8 mouse cellular contexts compared by ENCODE assay signal in the genomic region with DNA sequence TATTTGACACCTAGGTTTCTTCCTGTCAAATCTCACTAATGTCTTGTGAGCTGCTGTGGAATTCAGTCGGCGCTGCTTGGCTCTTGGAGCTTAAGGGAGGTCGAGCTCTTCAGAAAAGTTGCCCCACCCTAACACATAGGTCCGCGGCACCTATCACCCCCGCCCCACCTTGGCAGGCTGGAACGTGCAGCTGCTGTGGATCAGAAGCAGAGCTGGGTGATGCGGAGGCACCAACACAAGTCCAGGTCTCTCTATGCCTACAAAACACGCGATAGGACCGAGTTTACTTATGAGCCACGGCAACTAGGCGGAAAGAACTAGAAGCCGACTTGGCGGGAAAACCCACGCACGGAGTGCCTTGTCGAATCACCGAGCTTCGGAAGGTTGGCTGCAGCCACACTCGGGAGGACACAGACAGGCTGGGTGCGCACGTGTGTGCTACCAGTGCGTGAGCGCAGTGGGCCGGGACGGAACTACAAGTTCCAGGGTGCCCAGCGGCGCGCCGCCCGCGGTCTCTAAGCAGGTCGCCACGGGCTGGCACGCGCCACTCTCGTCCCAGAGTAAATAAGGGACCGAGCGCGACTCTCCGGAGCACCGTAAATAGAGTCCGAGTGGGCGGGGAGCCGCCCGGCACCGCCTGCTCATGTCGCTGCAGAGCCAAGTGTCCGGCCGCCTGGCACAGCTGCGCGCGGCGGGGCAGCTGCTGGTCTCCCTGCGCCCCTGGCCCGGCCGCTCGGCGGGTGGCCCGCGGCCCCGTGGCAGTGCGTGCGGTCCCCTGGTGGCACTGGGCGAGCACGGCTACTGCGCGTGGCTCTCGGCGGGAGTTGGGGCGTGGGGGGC. TPM values are rescaled to one million over a fixed set of nuclear protein-coding genes. Genes with fewer than 3 reads are reported as not detected.
DNase-seq lines count a peak whose midpoint lies in the region; ATAC-seq and TF ChIP-seq lines count a peak whose summit lies in the region.

Macrod1 (plus strand) TSS at position 563 of the 840 bp plus-strand sequence.

- H3K4me2 ChIP-seq in heart, embryonic 12.5 days, result peak within 1 kb of the TSS; percentile 99
- H3K4me2 ChIP-seq in kidney, postnatal 0 days (ENCODE audit: low read length), result peak within 1 kb of the TSS; percentile 99
- H3K4me2 ChIP-seq in stomach, embryonic 16.5 days (ENCODE audit: low read depth, low read length), result peak within 1 kb of the TSS; percentile 99

- 1% methylated on average over 72 of the region's 72 CpGs for WGBS in bone marrow, adult 2 months
- under 1% methylated on average over 72 of the region's 72 CpGs for WGBS in heart, embryonic 12.5 days
- 1% methylated on average over 72 of the region's 72 CpGs for WGBS in kidney, postnatal 0 days
- whole genome bisulfite sequencing in liver, adult 2 months, result 1% methylated on average over 72 of the region's 72 CpGs
- WGBS in stomach, embryonic 16.5 days, result under 1% methylated on average over 68 of the region's 72 CpGs

- ATAC-seq in heart, embryonic 12.5 days (ENCODE audit: insufficient number of reproducible peaks, low FRiP score), result peak; percentile 61
- peak; percentile 72 for ATAC-seq in kidney, postnatal 0 days (replicated peaks; ENCODE audit: low FRiP score, low read depth)
- peak; percentile 73 for ATAC-seq in monocyte, adult 5-6 weeks (replicated peaks; ENCODE audit: insufficient number of reproducible peaks, low FRiP score, low TSS enrichment, poor library complexity, severe bottlenecking)
- ATAC-seq in stomach, embryonic 16.5 days (ENCODE audit: insufficient read depth, low FRiP score), result peak; percentile 80

- 0 out of 2 replicates have a peak, but pooled peaks have one; percentile 52 for TF ChIP-seq POLR2A in bone marrow, adult 2 months (IDR thresholded peaks at IDR 0.05; ENCODE audit: borderline replicate concordance, control insufficient read depth, low read depth, low read length)
- TF ChIP-seq POLR2A in liver, adult 2 months (IDR thresholded peaks at IDR 0.05; ENCODE audit: extremely low read depth, insufficient read depth, low read length), result 0 out of 2 replicates have a peak, but pooled peaks have one; percentile 56

- H3K4me3 ChIP-seq in bone marrow, adult 2 months (replicated peaks; ENCODE audit: control insufficient read depth, low read depth, low read length), result peak within 1 kb of the TSS; percentile 77
- peak within 1 kb of the TSS; percentile 71 for H3K4me3 ChIP-seq in erythroblast, embryonic 14.5 days (replicated peaks)
- peak within 1 kb of the TSS; percentile 67 for H3K4me3 ChIP-seq in heart, embryonic 12.5 days
- H3K4me3 ChIP-seq in kidney, postnatal 0 days (replicated peaks; ENCODE audit: low read depth, low read length), result peak within 1 kb of the TSS; percentile 60
- peak within 1 kb of the TSS; percentile 79 for H3K4me3 ChIP-seq in liver, adult 2 months (ENCODE audit: insufficient read depth, low read depth, low read length)
- H3K4me3 ChIP-seq in stomach, embryonic 16.5 days (replicated peaks; ENCODE audit: low read length), result peak within 1 kb of the TSS; percentile 69

- peak within 1 kb of the TSS; percentile 30; the same call in 1 of the 2 replicates for H3K27ac ChIP-seq in bone marrow, adult 2 months (ENCODE audit: control insufficient read depth, insufficient read depth, low read depth, low read length, poor library complexity)
- peak within 1 kb of the TSS; percentile 82 for H3K27ac ChIP-seq in heart, embryonic 12.5 days (ENCODE audit: poor library complexity, severe bottlenecking)
- H3K27ac ChIP-seq in kidney, postnatal 0 days, result peak within 1 kb of the TSS; percentile 65
- peak within 1 kb of the TSS; percentile 82 for H3K27ac ChIP-seq in liver, adult 2 months (replicated peaks; ENCODE audit: insufficient read depth, low read depth, low read length)
- H3K27ac ChIP-seq in stomach, embryonic 16.5 days (ENCODE audit: low read length), result peak within 1 kb of the TSS; percentile 70

- H3K4me1 ChIP-seq in bone marrow, adult 2 months (ENCODE audit: control insufficient read depth, insufficient read depth, low read length), result peaks cover 5% of the 10 kb centered on the region
- peaks cover 34% of the 10 kb centered on the region for H3K4me1 ChIP-seq in erythroblast, embryonic 14.5 days (ENCODE audit: control insufficient read depth)
- peaks cover 35% of the 10 kb centered on the region for H3K4me1 ChIP-seq in heart, embryonic 12.5 days (replicated peaks)
- peaks cover 15% of the 10 kb centered on the region; the same call in 1 of the 2 replicates for H3K4me1 ChIP-seq in kidney, postnatal 0 days (replicated peaks; ENCODE audit: insufficient read depth, low read length)
- H3K4me1 ChIP-seq in liver, adult 2 months (ENCODE audit: control insufficient read depth, insufficient read depth, low read length), result peaks cover 9% of the 10 kb centered on the region
- peaks cover 19% of the 10 kb centered on the region for H3K4me1 ChIP-seq in stomach, embryonic 16.5 days (ENCODE audit: control insufficient read depth, insufficient read depth, low read length)

- TF ChIP-seq CTCF in bone marrow, adult 2 months (IDR thresholded peaks at IDR 0.05; ENCODE audit: control insufficient read depth, insufficient read depth, low read length), result peak; percentile 22; the same call in 1 of the 2 replicates
- TF ChIP-seq CTCF in kidney, postnatal 0 days (IDR thresholded peaks at IDR 0.05; ENCODE audit: low read depth), result no peak
- no peak for TF ChIP-seq CTCF in liver, adult 2 months (IDR thresholded peaks at IDR 0.05; ENCODE audit: low read depth, low read length)

- H3K9ac ChIP-seq in heart, embryonic 12.5 days, result peak within 1 kb of the TSS; percentile 76
- peak within 1 kb of the TSS; percentile 63 for H3K9ac ChIP-seq in kidney, postnatal 0 days (ENCODE audit: low read depth, low read length)
- peak within 1 kb of the TSS; percentile 81 for H3K9ac ChIP-seq in liver, adult 2 months (ENCODE audit: low read depth, low read length)
- H3K9ac ChIP-seq in stomach, embryonic 16.5 days (ENCODE audit: low read length), result peak within 1 kb of the TSS; percentile 79

- no peaks in the 10 kb centered on the region for H3K9me3 ChIP-seq in erythroblast, embryonic 14.5 days (ENCODE audit: control insufficient read depth, low read length)
- H3K9me3 ChIP-seq in heart, embryonic 12.5 days (replicated peaks), result peaks cover under 1% of the 10 kb centered on the region; the same call in 1 of the 2 replicates
- H3K9me3 ChIP-seq in kidney, postnatal 0 days (replicated peaks; ENCODE audit: low read length), result no peaks in the 10 kb centered on the region
- H3K9me3 ChIP-seq in stomach, embryonic 16.5 days (replicated peaks; ENCODE audit: control insufficient read depth, low read length), result no peaks in the 10 kb centered on the region

- peaks cover 6% of the 10 kb centered on the region for H3K27me3 ChIP-seq in erythroblast, embryonic 14.5 days (ENCODE audit: control insufficient read depth)
- peaks cover 11% of the 10 kb centered on the region for H3K27me3 ChIP-seq in heart, embryonic 12.5 days (replicated peaks)
- H3K27me3 ChIP-seq in kidney, postnatal 0 days (ENCODE audit: insufficient read depth, low read length), result no peaks in the 10 kb centered on the region
- no peaks in the 10 kb centered on the region for H3K27me3 ChIP-seq in liver, adult 2 months (ENCODE audit: control insufficient read depth, insufficient read depth, low read length)
- H3K27me3 ChIP-seq in stomach, embryonic 16.5 days (ENCODE audit: control insufficient read depth, insufficient read depth, low read length), result no peaks in the 10 kb centered on the region

- no peaks in the 10 kb centered on the region for H3K36me3 ChIP-seq in erythroblast, embryonic 14.5 days (ENCODE audit: control insufficient read depth)
- no peaks in the 10 kb centered on the region for H3K36me3 ChIP-seq in heart, embryonic 12.5 days
- no peaks in the 10 kb centered on the region for H3K36me3 ChIP-seq in kidney, postnatal 0 days (ENCODE audit: insufficient read depth, low read length)
- H3K36me3 ChIP-seq in liver, adult 2 months (ENCODE audit: control insufficient read depth, insufficient read depth, low read length), result no peaks in the 10 kb centered on the region
- H3K36me3 ChIP-seq in stomach, embryonic 16.5 days (ENCODE audit: control insufficient read depth, insufficient read depth, low read length), result no peaks in the 10 kb centered on the region

- no peaks in the 10 kb centered on the region; the same call in 1 of the 2 replicates for H3K79me2 ChIP-seq in liver, adult 2 months (ENCODE audit: control insufficient read depth, insufficient read depth, low read length)

- peak; percentile 85 for DNase-seq in CD4-positive helper T cell, adult 2 months (ENCODE audit: low read depth, low spot score)
- DNase-seq in kidney, postnatal 0 days (ENCODE audit: low spot score), result peak; percentile 57
- DNase-seq in liver, adult 2 months (ENCODE audit: extremely low read depth, low read depth, low spot score), result peak; percentile 89

RNA-seq across cellular contexts. Expression of gene Macrod1, which starts in this region (rescaled TPM):
- 4.8 and 6.2 TPM in 2 replicates for polyA plus RNA-seq in bone marrow, adult 2 months (2011; ENCODE audit: insufficient read depth, insufficient read length, low replicate concordance, missing spikeins)
- polyA plus RNA-seq in erythroblast, embryonic 14.5 days (2012), result 1.3 and 2.0 TPM in 2 replicates
- 29.0 and 30.0 TPM in 2 replicates for polyA plus RNA-seq in heart, embryonic 12.5 days (2016; fragmentation: Nextera tagmentation; extraction: Ambion mirVana)
- polyA plus RNA-seq in kidney, postnatal 0 days (2015; fragmentation: Nextera tagmentation; extraction: Ambion mirVana), result 28.0 and 35.5 TPM in 2 replicates
- 12.2 and 15.0 TPM in 2 replicates for total RNA-seq in liver, adult 2 months (2014; rRNA removed)
- polyA plus RNA-seq in liver, adult 2 months (2012; rRNA removed), result 115 and 120 TPM in 2 replicates
- 0.32 to 1.8 TPM in 2 of 3 replicates, not detected in the other for total RNA-seq in monocyte, adult 5-6 weeks (2017)
- polyA plus RNA-seq in stomach, embryonic 16.5 days (2015; fragmentation: Nextera tagmentation; extraction: Ambion mirVana), result 10.0 and 14.0 TPM in 2 replicates

Comparison
In these comparisons a context has a peak if more than half of its experiments do, and no peak if none do; other contexts are left out.
1. Peak in every context shown above with its lines: DNase-seq, ATAC-seq, H3K4me3 ChIP-seq and H3K27ac ChIP-seq.
2. H3K27ac ChIP-seq: peak in every context shown above with its lines; median percentile 82 in heart, embryonic 12.5 days; 82 in liver, adult 2 months; 70 in stomach, embryonic 16.5 days; 65 in kidney, postnatal 0 days; 30 in bone marrow, adult 2 months.